Mouse (Mus musculus): ENCODE measurements around the gene Adi1. TPM values are rescaled to one million over a fixed set of nuclear protein-coding genes. Genes with fewer than 3 reads are reported as not detected.

The Adi1 gene
- total RNA-seq, 1 experiment from 2014 or later = 98.2 TPM

Small RNA genes lying within 50 kb of the gene (microRNA-seq; reads per million reads assigned to microRNA genes)
- gene Mir6937 = 0.69 to 1.8 reads per million in 2 experiments

Other genes with a start within 250 kb of the Adi1 start
- gene Dcdc2c, start 122.8 kb upstream of the Adi1 start, total RNA-seq (2021) = 0.21 TPM in 1 of 2 replicates, not detected in the other
- not detected in 2 replicates for gene Allc, start 92.7 kb upstream of the Adi1 start, total RNA-seq (2021)
- gene Colec11, start 51.9 kb upstream of the Adi1 start, total RNA-seq (2021) = 3.7 and 4.0 TPM in 2 replicates
- 380 and 399 TPM in 2 replicates for gene Rps7, start 39.3 kb upstream of the Adi1 start, total RNA-seq (2021)
- gene Rnaseh1, start 25.6 kb upstream of the Adi1 start, total RNA-seq (2021) = 16.1 and 19.6 TPM in 2 replicates
- gene Trappc12, start 75.2 kb downstream of the Adi1 start, total RNA-seq (2021) = 38.1 and 48.8 TPM in 2 replicates
- gene Eipr1, start 76.6 kb downstream of the Adi1 start, total RNA-seq (2021) = 17.2 and 18.1 TPM in 2 replicates